Mouse (Mus musculus) layer of hippocampus, adult 8-10 months (tissue): Measurements from ENCODE around the gene Per1. TPM values are rescaled to one million over a fixed set of nuclear protein-coding genes. Genes with fewer than 3 reads are reported as not detected.

Experiments
- DNase-seq, 2 experiments: peaks; one replicate each; pipeline ENCODE4 v3.0.0; 2022; ENCODE audit warnings: low spot score in 2 of 2
- total RNA-seq, 4 experiments: library from RNA; stranded (reverse); gene quantifications; 2 replicates each; pipeline ENCODE4 v1.2.4; 2022

The Per1 gene
- total RNA-seq, 4 experiments from 2014 or later = 91.2 to 107 (median 97.7) TPM

DNA sequence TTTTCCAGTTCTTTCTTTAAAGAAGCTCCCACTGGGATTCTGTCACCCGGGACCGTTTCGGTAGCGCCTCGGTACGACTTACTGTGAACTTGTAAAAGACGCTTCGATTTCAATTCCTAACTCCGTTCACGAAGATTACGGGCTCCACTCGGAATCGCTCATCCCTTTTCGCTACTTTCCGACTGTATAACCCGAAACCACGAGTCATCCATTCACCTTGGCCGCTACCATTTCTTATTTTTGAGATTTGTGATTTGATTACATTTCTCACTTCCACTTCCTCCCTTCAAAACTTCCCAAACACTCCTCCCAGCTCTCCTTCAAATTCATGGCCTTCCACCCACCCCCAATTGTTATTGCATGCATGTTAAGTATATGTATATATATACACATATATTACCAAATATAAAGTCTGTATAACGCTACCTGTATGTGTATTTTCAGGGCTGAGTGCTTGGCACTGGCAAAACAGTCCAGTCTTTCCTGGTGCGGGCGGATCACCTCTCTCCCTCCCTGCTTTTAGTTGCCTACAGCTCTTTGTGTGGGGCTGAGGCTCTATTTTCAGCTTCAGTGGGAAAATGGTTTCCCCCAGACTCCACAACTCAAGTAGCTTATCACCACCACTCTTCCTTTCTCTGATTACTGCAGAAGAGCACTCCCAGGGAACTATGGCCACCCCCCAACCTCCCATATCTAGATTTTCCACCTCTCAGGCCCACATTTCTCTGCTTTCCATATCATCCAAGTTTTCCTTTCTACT lies 16.2 kb downstream of the Per1 start:
- no peak for DNase-seq

DNA sequence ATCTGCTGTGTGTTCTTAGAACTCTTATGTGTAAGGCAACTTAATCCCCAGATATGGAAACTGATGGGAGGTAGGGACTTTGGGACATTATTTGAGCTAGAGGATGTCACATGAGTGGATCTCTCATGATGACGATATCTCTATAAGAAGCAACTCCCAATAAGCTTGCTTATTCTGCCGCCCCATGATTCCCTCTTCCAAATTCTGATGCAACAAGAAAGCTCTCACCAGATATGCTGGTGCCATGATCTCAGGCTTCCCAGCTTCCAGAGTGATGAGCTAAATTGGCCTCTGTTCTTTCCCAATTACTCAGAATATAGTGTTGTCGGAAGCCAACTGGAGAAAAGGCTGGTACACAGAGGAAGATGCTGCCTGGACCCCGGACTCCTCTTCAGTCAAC lies 16.8 kb downstream of the Per1 start:
- no peak for DNase-seq

DNA sequence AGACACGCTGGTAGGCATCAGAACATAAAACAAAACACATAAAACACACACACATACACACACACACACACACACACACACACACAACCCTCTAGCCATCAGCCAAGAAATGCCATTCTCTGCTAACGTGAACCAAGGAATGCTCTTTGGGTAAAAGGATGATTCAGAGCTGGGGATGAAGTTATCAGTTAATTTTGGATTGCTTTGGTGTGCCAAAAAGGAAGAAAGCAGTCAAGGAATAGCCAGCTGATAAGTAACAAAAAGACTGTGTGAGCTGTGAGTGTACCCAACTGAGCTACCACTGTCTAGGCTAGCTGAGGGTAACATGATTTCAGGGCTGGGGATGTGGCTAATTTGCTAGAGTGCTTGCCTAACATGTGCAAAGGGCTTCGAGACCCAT lies 19.0 kb downstream of the Per1 start:
- DNase-seq = no peak

DNA sequence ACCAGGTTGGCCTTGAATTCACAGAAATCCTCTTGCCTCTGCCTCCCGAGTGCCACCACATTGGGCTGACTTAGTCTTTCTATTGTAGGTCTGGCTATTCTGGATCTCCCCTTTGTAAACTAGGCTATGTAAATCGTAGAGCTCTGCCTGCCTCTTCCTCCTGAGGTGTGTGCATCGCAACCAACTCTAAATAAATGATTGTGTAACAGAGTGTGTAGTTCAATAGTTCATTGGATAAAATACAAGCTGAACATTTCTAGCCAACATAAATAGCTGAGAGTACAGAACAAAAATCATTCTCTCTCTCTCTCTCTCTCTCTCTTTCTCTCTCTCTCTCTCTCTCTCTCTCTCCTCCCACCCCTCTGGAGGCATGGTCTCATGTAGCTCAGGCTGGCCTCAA lies 19.6 kb downstream of the Per1 start:
- DNase-seq = no peak

DNA sequence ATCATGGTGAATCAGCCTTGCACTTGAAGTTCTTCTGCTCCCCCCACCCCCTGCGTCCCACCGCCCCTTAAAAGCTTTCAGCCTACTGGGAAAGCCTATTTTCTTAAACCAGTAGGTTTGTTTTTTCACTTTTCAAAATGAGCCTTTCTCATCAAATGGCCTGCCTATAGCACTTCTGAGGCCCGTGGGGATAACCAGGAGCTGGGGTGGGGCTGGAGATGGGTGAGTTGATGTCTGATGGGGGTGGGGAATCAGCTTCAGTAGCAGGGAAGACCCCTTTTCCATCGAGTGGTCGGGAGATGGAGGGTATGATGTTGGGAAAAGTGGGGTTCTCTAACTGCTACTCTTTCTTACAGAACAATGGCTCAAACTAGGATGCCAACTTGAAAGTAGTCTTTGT lies 21.8 kb downstream of the Per1 start:
- DNase-seq = no peak

DNA sequence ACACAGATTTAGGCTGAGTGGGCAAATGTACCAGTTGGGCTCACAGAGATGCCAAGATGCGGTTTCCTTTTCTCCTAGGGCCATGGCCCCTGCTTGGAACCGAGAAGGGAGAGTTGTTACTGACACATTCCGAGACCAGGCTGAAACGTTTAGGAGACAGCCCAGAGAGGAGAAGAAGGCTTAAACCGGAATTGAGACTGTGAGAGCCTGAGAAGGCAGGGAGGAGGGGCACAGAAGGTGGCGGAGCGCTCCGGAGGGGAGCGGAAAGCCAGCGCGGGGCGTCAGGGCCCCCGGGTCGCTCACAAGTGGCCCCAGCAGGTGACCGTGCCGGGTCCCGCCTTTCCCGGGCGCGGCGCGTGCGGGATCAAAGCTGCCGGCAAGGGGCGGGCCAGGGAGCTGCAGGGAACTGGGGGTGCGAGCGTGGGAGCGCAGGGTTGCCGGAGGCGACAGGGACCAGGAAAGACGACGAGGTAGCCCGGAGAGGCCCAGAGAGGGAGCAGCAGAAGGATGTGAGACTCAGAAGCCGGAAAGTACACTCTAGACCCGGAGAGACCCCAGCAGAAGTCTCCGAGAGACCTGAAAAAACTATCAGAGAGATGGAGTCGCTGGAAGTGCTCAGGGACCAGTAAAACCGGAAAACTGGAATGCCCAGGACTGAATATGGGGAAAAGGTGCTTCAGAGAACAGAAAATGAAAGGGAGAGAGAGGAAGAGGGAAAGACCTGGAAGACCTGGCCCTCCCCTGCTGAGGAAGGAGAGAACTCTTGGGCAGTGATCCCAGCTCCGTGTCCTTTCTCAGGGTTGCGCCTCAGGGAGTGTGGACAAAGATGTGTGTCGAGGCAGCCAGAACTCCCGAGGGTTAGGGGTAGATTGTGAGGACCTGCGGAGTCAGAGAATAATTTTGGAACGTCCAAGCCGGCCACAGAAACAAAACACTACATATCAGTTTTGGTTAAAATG lies 23.0 kb downstream of the Per1 start:
- peak in 1 of 2 experiments; percentile 35 for DNase-seq

DNA sequence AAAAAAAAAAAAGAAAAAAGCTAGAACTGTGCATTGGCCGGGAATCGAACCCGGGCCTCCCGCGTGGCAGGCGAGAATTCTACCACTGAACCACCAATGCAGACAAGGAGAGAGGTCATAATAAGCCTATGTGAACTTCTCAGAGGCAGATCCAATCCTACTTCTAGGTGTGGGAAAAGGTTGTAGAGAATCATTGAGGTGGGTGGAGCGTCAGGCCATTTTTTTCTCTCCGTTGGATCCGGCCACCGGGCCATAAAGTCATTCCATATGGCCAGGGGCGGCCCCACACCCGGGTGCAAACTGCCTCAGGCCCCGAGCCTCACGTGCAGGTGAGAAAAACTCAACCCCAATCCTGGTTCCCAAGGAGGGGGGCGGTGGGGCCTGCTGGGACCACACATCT lies 23.7 kb downstream of the Per1 start:
- DNase-seq = peak; percentile 75 to 88

DNA sequence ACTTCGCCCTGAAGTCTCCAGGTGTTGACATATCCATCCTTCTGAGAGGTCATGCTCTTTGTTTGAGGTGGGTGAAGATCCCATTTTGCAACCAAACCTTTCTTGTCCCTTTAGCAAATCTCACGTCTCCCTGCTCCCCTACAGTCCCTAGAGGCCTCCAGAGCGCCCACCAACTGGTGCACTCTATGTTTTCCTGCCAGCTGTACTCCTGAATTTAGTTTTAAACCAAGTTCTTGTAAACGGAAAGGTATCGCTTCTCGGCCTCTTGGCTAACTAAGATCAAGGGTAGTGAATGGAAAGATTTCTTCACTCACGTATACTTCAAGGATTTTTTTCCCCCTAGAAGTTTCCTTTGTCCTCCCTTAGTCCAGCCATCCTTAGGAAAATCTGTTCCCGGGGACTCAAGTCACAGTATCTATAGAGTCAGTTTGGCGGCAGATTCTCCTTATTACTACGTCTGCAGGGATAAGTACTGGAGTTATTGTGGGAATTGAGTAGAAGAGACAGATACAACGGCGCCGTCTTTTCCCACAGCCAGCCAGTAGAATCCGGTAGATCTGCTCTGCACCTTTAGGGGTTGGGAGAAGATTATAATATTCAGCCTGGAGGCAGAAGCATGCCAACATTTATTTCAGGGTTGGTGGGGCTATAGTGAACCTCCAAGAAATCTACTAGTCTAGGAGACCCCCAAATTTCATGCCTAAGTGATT lies 24.6 kb downstream of the Per1 start:
- no peak for DNase-seq

DNA sequence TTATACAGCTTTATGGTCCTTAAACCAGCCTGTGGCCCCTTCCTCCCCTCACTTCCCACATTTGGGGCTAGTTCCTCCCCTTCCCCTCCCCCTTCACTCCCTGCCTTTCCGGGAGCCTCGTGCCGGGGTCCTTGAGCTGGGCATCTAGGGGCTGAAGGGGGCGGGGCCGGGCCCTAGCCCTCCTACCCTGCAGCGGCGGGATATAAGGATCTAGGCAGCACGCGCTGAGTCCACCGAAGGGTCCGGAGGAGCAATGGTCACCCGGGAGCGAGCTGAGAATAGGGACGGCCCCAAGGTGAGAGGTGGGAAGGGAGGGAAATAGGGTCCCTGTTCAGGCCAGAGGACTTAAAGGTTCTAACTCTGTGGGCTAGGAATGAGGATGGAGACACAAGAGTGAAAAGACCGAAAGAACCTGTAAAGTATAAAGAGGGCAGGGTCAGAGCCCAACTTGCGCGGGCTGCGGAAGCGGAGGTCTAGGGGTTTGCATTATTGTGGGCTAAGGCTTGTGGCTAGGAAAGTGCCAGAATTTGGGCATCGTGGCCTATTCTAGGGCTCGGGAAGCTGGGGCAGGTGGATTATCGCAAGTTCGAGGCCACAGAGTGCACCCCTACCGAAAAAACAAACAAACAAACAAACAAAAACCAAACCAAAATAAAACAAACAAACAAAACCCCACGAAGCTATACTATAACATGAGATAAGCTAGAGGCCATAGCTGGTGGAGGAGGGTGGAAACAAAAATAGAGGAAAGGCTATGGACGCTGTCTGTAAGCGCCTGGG lies 25.4 kb downstream of the Per1 start, which contains the start of gene Hes7:
Hes7 (plus strand) TSS at position 184 of the 780 bp plus-strand sequence.
- no peak for DNase-seq

DNA sequence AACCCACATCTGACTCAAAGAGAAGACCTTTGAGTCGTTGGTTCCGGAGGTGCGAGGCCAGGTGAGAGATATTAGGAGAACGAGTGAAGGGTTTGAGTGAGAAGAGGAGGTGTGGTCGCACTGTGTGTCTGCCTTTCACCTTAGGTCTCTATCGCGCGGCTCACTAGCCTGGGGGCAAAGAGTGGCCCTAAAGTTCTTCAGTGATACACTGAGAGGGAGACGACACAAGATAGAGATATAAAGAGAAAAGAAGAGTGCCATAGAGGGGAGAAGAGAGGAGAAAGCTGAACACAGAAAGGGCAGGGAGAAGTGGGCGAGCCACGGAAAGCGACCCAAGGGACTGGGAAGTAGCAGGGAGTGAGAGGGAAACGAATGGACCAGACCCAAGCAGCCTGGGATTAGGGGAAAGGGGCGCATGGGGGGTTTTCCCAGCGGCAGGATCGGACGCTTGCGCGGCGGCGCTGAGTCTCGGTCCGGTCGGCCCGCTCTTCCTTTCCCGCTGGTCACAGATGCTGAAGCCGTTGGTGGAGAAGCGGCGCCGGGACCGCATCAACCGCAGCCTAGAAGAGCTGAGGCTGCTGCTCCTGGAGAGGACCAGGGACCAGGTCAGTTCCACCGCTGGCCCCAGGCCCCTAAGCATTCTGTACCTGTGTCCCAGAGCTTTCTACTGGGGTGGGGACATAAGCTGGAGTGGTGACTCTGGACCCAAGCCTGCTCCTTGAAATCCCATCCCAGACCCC lies 26.2 kb downstream of the Per1 start:
- DNase-seq = no peak

DNA sequence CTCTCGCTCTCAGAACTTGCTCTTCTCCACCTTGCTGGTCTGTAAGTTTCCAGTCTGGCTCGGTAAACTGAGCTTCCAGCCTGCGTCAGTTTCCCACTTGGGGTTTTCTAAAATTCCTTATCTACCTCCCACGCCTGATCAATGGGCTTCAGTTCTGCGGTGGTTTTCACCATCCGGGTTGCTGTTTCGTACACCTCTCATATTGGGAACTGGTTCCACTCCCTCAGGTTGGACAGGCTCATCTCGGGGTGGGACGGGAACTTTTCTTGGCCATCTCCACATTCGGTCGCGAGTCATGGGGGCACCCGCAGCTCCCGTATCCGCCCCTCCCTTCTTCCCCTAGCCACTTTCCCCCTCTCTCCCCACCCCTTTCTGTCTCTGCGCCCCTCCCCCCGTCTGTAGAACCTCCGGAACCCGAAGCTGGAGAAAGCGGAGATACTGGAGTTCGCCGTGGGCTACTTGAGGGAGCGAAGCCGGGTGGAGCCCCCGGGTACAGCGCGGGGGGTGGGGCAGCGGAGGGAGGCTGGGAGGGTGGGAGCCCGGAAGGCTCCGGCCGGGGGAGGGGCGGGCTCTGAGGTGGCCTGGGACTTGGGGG lies 26.8 kb downstream of the Per1 start:
- DNase-seq = peak in 1 of 2 experiments; percentile 34

DNA sequence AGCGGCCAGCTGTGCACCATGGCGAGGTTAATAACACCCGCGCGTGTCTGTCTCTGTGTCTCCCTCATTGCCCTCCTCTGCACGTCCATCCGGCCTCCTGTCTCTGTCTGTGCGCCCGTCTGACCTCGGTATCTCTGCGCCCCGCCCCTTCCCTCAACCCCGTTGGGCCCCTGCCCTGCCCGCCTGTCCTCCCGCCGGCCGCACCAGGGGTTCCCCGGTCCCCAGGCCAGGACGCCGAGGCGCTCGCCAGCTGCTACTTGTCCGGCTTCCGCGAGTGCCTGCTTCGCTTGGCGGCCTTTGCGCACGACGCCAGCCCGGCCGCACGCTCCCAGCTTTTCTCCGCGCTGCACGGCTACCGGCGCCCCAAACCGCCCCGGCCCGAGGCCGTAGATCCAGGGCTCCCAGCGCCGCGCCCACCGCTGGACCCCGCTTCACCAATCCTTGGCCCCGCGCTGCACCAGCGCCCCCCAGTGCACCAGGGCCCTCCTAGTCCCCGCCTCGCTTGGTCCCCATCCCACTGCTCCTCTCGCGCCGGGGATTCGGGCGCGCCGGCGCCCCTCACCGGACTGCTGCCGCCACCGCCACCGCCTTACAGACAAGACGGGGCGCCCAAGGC lies 27.4 kb downstream of the Per1 start, which contains the start of gene 9130213A22Rik:
9130213A22Rik (minus strand) TSS at position 254 of the 616 bp plus-strand sequence.
- DNase-seq = peak; percentile 80 to 83

DNA sequence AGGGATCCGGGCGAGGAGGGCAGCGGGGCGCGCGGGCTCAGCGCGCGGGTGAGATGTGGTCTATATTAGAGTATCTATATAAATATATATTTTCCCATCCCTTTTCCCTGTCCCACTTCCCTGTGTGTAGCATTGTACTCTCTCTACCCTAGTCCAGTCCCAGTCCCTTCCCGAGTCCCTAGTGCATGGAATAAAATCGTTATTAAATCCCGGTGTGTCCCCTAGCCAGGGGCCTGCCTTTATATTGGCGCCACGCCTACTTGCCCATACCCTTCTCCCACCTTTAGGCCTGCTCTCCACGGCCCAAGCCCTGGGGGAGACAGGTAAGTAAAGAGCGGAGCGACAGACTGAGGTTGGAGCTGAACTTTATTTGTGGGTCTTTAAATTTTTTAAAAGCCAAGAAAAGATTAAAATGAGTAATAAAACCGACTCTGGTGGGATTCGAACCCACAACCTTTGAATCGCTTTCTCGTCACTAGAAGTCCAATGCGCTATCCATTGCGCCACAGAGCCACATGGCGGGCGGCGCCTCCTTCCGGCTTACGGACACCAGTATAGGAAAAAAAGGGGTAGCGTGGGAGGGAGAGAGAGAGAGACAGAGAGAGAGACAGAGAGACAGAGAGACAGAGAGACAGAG lies 28.2 kb downstream of the Per1 start:
- DNase-seq = peak; percentile 89 to 95

DNA sequence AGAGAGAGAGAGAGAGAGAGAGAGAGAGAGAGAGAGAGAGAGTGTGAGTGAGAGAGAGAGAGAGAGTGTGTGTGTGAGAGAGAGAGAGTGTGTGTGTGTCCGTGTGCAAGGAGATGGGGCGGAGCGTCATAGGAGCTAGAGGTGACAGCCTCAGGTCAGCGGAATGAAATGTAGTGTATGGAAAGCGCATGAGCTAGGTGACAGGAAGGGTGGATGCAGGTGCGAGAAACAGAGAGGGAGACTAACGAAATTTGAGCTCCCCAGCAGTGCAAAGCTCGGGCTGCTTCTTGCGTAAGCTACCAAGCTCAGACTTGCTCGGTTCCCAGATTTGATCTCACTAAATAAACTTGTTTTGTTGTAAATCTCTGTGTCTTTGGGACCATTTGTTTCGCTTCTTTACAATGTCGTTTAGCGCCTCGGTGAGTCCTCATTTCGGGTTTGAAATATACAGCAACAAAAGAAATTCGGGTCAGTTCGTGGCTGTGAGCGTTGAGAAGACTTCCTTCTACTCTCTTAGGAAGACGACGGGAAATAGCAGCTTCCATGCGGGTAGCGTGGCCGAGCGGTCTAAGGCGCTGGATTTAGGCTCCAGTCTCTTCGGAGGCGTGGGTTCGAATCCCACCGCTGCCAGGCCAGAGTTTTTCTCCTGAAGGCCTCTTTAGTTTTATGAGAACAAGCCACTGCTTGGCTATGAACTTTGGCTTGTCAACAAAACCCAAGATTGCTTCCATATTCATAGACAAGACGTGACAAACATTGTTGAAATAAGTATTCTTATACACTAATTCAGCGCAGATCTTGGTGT lies 28.9 kb downstream of the Per1 start:
- peak; percentile 88 to 97 for DNase-seq

DNA sequence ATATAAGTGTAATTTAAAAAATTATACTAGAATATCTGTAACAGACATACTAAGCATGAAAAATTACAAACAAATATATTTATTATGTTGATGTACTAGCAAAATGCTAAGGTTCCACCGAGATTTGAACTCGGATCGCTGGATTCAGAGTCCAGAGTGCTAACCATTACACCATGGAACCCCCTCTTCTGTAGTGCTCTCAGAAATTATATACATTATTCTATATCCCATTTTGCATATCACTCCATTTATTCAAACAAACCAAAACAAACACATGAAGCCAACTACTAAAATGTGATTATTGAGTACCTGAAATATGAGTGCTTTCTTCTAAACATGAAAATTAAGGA lies 29.5 kb downstream of the Per1 start:
- DNase-seq = peak in 1 of 2 experiments; percentile 79

DNA sequence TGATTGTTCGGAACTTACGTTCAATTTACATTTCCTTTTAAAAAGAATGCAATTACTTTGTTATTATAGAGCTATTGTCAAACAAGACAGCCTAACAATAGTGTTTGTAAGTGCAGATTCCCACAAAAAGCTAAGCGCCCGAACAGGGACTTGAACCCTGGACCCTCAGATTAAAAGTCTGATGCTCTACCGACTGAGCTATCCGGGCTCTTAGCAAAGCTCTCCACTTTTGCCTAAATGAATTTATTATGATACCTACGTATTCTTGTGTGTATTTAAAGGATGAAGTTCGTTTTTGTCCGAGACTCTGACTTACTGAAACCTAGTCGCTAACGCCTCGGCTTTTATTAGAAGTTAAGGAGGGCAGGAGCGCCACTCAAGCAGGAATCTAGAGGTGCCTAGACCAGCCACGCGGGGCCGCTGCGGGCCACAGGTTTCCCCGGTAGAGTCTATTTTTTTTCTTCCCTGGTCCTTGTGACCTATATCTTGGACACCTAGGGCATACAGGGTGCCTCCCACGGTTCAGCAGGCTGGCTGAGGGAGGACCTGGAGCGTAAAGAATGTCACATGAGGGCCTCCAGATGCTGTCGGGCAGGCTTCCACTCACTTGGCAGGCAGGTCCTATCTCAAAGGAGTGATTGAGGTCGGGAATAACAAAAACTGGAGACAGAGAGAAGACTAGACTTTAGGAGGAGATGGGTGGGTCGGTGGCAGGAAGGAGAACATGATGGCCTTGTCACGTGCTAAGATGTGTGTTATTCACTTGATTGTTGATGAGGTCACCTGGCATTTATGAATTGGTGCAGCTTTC lies 30.2 kb downstream of the Per1 start:
- peak; percentile 77 to 85 for DNase-seq

DNA sequence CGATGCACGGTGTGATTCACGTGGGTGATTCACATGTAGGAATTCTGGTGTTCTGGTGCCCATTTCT lies 30.7 kb downstream of the Per1 start, which contains the start of gene Aloxe3:
Aloxe3 (plus strand) TSS at position 45 of the 67 bp plus-strand sequence.
- no peak for DNase-seq
